Mouse (Mus musculus) frontal cortex, postnatal 10 days (tissue): ENCODE results near the gene Ulk4.

Experiments used
- DNase-seq, 2 experiments: peaks; one replicate each; pipeline ENCODE4 v3.0.0; 2022; ENCODE audit warnings: low spot score in 2 of 2, mixed read lengths in 1 of 2

The Ulk4 gene

DNA sequence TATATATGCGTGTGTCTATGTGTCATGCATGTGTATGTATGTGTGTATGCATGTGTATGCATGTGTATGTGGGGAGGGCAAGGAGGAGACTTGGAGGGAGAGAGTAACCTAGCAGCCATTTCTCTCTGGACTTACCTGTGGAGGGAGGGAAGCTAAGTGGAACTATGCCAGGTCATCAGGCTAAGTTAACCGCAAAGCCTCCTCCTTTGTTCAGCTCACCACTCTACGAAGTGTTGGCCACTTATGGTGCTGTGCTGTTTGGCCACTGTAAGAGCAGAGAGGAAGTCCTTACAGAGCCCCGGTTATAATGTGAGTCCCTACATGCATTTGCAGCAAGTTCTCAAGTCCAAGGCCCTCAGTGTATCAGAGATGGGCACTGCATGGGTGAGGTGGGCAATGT, 300.1 kb downstream of the Ulk4 start:
- no peak for DNase-seq

- DNase-seq, result no peak
These were observed 300.8 kb downstream of the Ulk4 start for GRCm38 (mm10) chr9:120976158-120976557.

- no peak for DNase-seq
These were observed 302.8 kb downstream of the Ulk4 start for GRCm38 (mm10) chr9:120974209-120974608.

DNA sequence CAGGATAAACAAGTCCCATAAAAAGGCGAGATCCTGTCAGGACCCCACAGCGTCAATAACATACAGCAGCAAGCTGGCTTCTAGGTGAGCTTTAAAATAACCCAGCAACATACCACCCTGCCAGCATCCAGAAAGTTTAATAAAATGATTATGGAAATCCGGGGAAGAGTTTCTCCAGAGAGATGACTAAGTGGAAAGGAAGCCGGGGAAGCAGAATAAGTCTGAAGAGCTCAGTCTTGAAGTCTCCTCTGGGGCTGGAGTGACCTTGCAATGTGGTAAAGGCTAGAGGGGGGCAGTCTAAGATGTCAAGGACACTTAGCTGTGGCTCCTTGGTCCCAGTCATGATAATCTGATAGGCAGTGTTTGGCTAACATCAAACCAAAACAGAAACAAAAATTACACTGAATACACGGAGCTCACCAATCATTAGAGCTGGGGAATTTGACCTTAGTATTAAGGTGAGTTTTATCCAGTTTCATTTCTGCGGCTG, 303.9 kb downstream of the Ulk4 start:
- DNase-seq, result no peak

GRCm38 (mm10) chr9:120965007-120965406, 312.0 kb downstream of the Ulk4 start:
- no peak for DNase-seq

GRCm38 (mm10) chr9:120964224-120964623, 312.8 kb downstream of the Ulk4 start:
- no peak for DNase-seq

- DNase-seq, result no peak
These were observed 313.3 kb downstream of the Ulk4 start for GRCm38 (mm10) chr9:120963720-120964119.

GRCm38 (mm10) chr9:120963104-120963503, 313.9 kb downstream of the Ulk4 start:
- DNase-seq, result no peak

- DNase-seq, result no peak
These were observed 314.9 kb downstream of the Ulk4 start for GRCm38 (mm10) chr9:120961969-120962700.

GRCm38 (mm10) chr9:120961466-120961865, 315.5 kb downstream of the Ulk4 start:
- DNase-seq, result no peak

DNA sequence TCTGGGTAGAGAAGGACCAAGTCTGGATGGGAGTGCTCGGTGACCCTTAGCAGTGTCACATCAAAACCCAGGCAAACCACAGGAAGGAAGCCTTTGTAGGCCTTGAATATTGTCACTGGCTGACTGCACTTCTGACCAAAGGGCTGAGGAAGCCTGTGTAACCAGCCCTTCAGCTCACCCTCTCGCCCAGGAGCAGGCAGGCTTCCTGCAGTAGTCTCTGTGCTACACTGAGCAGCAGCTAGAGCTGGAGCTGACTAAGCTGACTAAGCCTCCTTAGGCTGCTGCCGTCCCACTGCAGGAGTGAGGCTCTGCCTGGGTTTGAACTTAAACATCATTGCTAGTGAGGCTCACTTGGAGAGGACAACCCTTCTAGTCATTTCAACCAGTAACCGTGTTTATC, 316.4 kb downstream of the Ulk4 start:
- DNase-seq, result no peak

- no peak for DNase-seq
These were observed 317.8 kb downstream of the Ulk4 start for GRCm38 (mm10) chr9:120959225-120959624.

- no peak for DNase-seq
These were observed 318.4 kb downstream of the Ulk4 start for GRCm38 (mm10) chr9:120958560-120958959.

DNA sequence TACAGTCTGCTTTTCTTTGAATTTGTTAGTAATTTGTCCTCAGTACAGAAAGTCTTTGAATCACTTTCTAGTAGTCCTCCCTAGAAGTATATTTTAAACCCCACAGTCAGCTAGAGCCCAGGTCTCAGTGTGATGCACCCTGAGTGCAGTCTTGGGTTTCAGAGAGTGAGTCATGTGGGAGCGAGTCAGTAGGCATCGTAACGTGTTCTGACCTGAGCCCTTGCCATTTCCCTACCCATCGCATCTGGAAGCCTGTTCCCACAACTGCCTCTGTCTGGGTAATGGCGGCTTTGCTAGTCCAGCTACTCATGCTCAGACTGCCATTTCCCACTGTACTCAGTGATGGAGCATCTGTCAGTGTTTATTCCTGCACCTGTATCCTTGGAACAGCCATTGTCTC, 318.9 kb downstream of the Ulk4 start:
- no peak for DNase-seq

DNA sequence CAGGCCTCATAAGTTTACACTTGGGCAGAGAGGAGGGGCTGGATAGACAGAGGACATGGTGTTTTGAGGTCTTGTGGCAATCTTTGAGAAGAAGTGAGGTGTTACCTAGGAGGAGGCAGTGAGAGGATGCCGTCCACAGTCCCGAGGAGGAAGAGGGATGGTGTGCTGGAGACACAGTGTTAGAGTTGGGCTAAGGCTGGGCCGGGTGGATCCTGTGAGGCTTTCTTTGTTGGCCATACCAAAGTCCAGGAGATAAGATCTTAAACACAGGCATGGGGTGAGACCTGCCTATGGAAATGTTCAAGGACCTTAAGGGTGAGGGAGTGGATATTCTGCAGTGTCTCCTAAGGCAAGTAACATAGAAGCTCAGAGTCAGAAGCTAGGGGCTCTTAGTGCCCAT, 325.1 kb downstream of the Ulk4 start:
- DNase-seq, result no peak

- DNase-seq, result no peak
These were observed 326.2 kb downstream of the Ulk4 start for GRCm38 (mm10) chr9:120950761-120951160.

- DNase-seq, result no peak
These were observed 328.2 kb downstream of the Ulk4 start for GRCm38 (mm10) chr9:120948832-120949231.

GRCm38 (mm10) chr9:120946131-120946530, 330.9 kb downstream of the Ulk4 start:
- DNase-seq, result no peak

- DNase-seq, result no peak
These were observed 332.8 kb downstream of the Ulk4 start for GRCm38 (mm10) chr9:120944211-120944610.

GRCm38 (mm10) chr9:120943757-120944156, 333.2 kb downstream of the Ulk4 start:
- no peak for DNase-seq

DNA sequence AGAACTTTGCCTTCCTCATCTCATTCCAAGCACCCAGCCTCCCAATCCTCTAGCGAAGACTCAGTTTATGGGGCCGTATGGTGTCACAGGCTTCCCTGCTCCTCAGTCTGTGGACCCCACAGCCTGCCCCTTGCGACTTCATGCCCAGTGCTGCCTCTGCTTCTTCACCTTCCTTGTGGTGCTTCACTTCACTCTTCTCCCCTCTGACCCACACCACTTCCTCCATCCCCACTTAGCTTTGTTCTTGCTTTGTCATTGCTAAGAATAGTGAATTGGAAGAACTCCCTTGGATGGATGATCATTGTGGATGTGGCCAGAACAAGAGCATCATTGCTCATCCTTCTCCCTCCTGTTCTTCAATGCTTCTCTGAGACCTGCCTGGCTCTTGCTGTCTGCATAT, 336.1 kb downstream of the Ulk4 start:
- no peak for DNase-seq

DNA sequence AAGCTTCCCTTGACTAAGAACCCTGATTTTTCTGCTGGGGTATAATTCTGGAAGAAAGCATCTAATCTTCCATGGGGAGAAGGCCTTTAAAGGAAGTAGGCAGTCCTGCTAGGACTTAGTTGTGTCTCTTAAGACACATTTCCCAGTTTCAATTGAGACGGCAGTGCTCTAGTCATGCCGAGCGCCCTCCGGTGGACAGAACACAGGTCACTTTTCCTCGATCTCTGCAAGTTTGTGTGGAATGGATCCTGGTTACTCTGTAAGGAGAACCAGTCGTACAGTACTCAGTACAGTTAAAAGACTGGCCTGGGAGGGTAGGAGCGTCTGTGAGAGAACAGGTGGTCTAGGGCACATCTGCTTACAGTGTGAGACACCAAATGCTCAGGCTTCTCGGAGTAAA, 340.6 kb downstream of the Ulk4 start:
- DNase-seq, result peak in 1 of 2 experiments; percentile 63

- DNase-seq, result no peak
These were observed 341.4 kb downstream of the Ulk4 start for GRCm38 (mm10) chr9:120935634-120935922.
